Mouse (Mus musculus): ENCODE measurements at regions not wholly inside any gene's neighbourhood (a gene's known extent, or its start where the extent isn't known, plus 50 kb on each side); places are given as distances from the start of the nearest gene placed in this dataset.
A peak's percentile ranks its signal among the peaks of the same experiment; 100 is the strongest.

- Histone ChIP-seq H3K4me1 (ENCODE audit: control insufficient read depth, insufficient read depth, low read length) (peaks cover 9% of the 10 kb centered on the region; the same call in 1 of the 2 replicates), H3K27ac (ENCODE audit: insufficient read depth, low read length) (no peak overlapping the region), H3K4me3 (replicated peaks; ENCODE audit: insufficient read depth, low read depth, low read length) (no peak overlapping the region), H3K27me3 (ENCODE audit: control insufficient read depth, insufficient read depth, low read length) (no peaks in the 10 kb centered on the region)
- peak; percentile 64 to 81 for DNase-seq
- TF ChIP-seq CTCF (IDR thresholded peaks at IDR 0.05; ENCODE audit: borderline replicate concordance, insufficient read depth, low read depth, low read length) = no peak
- no peak for TF ChIP-seq POLR2A (IDR thresholded peaks at IDR 0.05; ENCODE audit: borderline replicate concordance, insufficient read depth, low read length)
- 15% methylated on average over 12 of the region's 12 CpGs for WGBS
Measured at GRCm38 (mm10) chr4:70058831-70059544, 351.3 kb downstream of the Cdk5rap2 start.

- Histone ChIP-seq H3K27ac (ENCODE audit: insufficient read depth, low read length) (no peak overlapping the region), H3K4me1 (ENCODE audit: control insufficient read depth, insufficient read depth, low read length) (no peaks in the 10 kb centered on the region), H3K27me3 (ENCODE audit: control insufficient read depth, insufficient read depth, low read length) (no peaks in the 10 kb centered on the region), H3K4me3 (replicated peaks; ENCODE audit: insufficient read depth, low read depth, low read length) (no peak overlapping the region)
- no peak for TF ChIP-seq CTCF (IDR thresholded peaks at IDR 0.05; ENCODE audit: borderline replicate concordance, insufficient read depth, low read depth, low read length)
- TF ChIP-seq POLR2A (IDR thresholded peaks at IDR 0.05; ENCODE audit: borderline replicate concordance, insufficient read depth, low read length) = no peak
- WGBS = 94% methylated on average over 2 of the region's 2 CpGs
- no peak for DNase-seq
Measured at GRCm38 (mm10) chr4:70053136-70053535, 357.1 kb downstream of the Cdk5rap2 start.

GRCm38 (mm10) chr4:70038241-70038640 lies 372.0 kb downstream of the Cdk5rap2 start:
- Histone ChIP-seq H3K27ac (ENCODE audit: insufficient read depth, low read length) (no peak overlapping the region), H3K4me1 (ENCODE audit: control insufficient read depth, insufficient read depth, low read length) (no peaks in the 10 kb centered on the region), H3K4me3 (replicated peaks; ENCODE audit: insufficient read depth, low read depth, low read length) (no peak overlapping the region), H3K27me3 (ENCODE audit: control insufficient read depth, insufficient read depth, low read length) (no peaks in the 10 kb centered on the region)
- 88% methylated on average over 1 of the region's 1 CpGs for WGBS
- DNase-seq = no peak
- TF ChIP-seq POLR2A (IDR thresholded peaks at IDR 0.05; ENCODE audit: borderline replicate concordance, insufficient read depth, low read length) (no peak), CTCF (IDR thresholded peaks at IDR 0.05; ENCODE audit: borderline replicate concordance, insufficient read depth, low read depth, low read length) (no peak)

GRCm38 (mm10) chr4:70035912-70036311 lies 374.3 kb downstream of the Cdk5rap2 start:
- DNase-seq = no peak
- Histone ChIP-seq H3K27me3 (ENCODE audit: control insufficient read depth, insufficient read depth, low read length) (no peaks in the 10 kb centered on the region), H3K4me3 (replicated peaks; ENCODE audit: insufficient read depth, low read depth, low read length) (no peak overlapping the region), H3K27ac (ENCODE audit: insufficient read depth, low read length) (no peak overlapping the region), H3K4me1 (ENCODE audit: control insufficient read depth, insufficient read depth, low read length) (no peaks in the 10 kb centered on the region)
- TF ChIP-seq CTCF (IDR thresholded peaks at IDR 0.05; ENCODE audit: borderline replicate concordance, insufficient read depth, low read depth, low read length) = no peak
- no peak for TF ChIP-seq POLR2A (IDR thresholded peaks at IDR 0.05; ENCODE audit: borderline replicate concordance, insufficient read depth, low read length)
- WGBS = 30% methylated on average over 1 of the region's 1 CpGs

- Histone ChIP-seq H3K4me1 (ENCODE audit: control insufficient read depth, insufficient read depth, low read length) (no peaks in the 10 kb centered on the region), H3K27ac (ENCODE audit: insufficient read depth, low read length) (no peak overlapping the region), H3K27me3 (ENCODE audit: control insufficient read depth, insufficient read depth, low read length) (no peaks in the 10 kb centered on the region), H3K4me3 (replicated peaks; ENCODE audit: insufficient read depth, low read depth, low read length) (no peak overlapping the region)
- WGBS = 65% methylated on average over 3 of the region's 3 CpGs
- no peak for TF ChIP-seq CTCF (IDR thresholded peaks at IDR 0.05; ENCODE audit: borderline replicate concordance, insufficient read depth, low read depth, low read length)
- TF ChIP-seq POLR2A (IDR thresholded peaks at IDR 0.05; ENCODE audit: borderline replicate concordance, insufficient read depth, low read length) = no peak
- no peak for DNase-seq
Measured at GRCm38 (mm10) chr4:70032497-70032896, 377.7 kb downstream of the Cdk5rap2 start.

- 73% methylated on average over 8 of the region's 8 CpGs for WGBS
- TF ChIP-seq CTCF (IDR thresholded peaks at IDR 0.05; ENCODE audit: borderline replicate concordance, insufficient read depth, low read depth, low read length) (no peak), POLR2A (IDR thresholded peaks at IDR 0.05; ENCODE audit: borderline replicate concordance, insufficient read depth, low read length) (no peak)
- Histone ChIP-seq H3K27me3 (ENCODE audit: control insufficient read depth, insufficient read depth, low read length) (no peaks in the 10 kb centered on the region), H3K4me1 (ENCODE audit: control insufficient read depth, insufficient read depth, low read length) (no peaks in the 10 kb centered on the region), H3K27ac (ENCODE audit: insufficient read depth, low read length) (no peak overlapping the region), H3K4me3 (replicated peaks; ENCODE audit: insufficient read depth, low read depth, low read length) (no peak overlapping the region)
- DNase-seq = no peak
Measured at GRCm38 (mm10) chr4:70026848-70027247, 383.4 kb downstream of the Cdk5rap2 start.

- Histone ChIP-seq H3K4me3 (replicated peaks; ENCODE audit: insufficient read depth, low read depth, low read length) (no peak overlapping the region), H3K27me3 (ENCODE audit: control insufficient read depth, insufficient read depth, low read length) (no peaks in the 10 kb centered on the region), H3K27ac (ENCODE audit: insufficient read depth, low read length) (no peak overlapping the region), H3K4me1 (ENCODE audit: control insufficient read depth, insufficient read depth, low read length) (no peaks in the 10 kb centered on the region)
- no peak for TF ChIP-seq POLR2A (IDR thresholded peaks at IDR 0.05; ENCODE audit: borderline replicate concordance, insufficient read depth, low read length)
- no peak for TF ChIP-seq CTCF (IDR thresholded peaks at IDR 0.05; ENCODE audit: borderline replicate concordance, insufficient read depth, low read depth, low read length)
- DNase-seq = no peak
- 80% methylated on average over 3 of the region's 3 CpGs for WGBS
Measured at GRCm38 (mm10) chr4:70024838-70025376, 385.3 kb downstream of the Cdk5rap2 start.

- H3K27ac ChIP-seq (ENCODE audit: insufficient read depth, low read length) = no peak overlapping the region
- 54% methylated on average over 6 of the region's 6 CpGs for WGBS
Measured at GRCm38 (mm10) chr4:70020905-70021470, 389.3 kb downstream of the Cdk5rap2 start.

More at GRCm38 (mm10) chr4:70020905-70021470, 389.3 kb downstream of the Cdk5rap2 start:
- TF ChIP-seq CTCF (IDR thresholded peaks at IDR 0.05; ENCODE audit: borderline replicate concordance, insufficient read depth, low read depth, low read length) (no peak), POLR2A (IDR thresholded peaks at IDR 0.05; ENCODE audit: borderline replicate concordance, insufficient read depth, low read length) (no peak)
- H3K4me1 ChIP-seq (ENCODE audit: control insufficient read depth, insufficient read depth, low read length) = no peaks in the 10 kb centered on the region
- no peaks in the 10 kb centered on the region for H3K27me3 ChIP-seq (ENCODE audit: control insufficient read depth, insufficient read depth, low read length)
- DNase-seq = no peak
- no peak overlapping the region for H3K4me3 ChIP-seq (replicated peaks; ENCODE audit: insufficient read depth, low read depth, low read length)
